Mouse (Mus musculus) kidney, postnatal 25 days (tissue): ENCODE measurements around the gene Astn2.

Source experiments
- DNase-seq, 2 experiments: peaks; one replicate each; pipeline ENCODE4 v3.0.0; 2021; ENCODE audit warnings: mixed read lengths in 2 of 2

The Astn2 gene

GRCm38 (mm10) chr4:65506870-65507269 is 897.5 kb downstream of the Astn2 start:
- no peak for DNase-seq

- peak; percentile 93 to 94 for DNase-seq
Measured at GRCm38 (mm10) chr4:65496463-65496834, 908.0 kb downstream of the Astn2 start.

DNA sequence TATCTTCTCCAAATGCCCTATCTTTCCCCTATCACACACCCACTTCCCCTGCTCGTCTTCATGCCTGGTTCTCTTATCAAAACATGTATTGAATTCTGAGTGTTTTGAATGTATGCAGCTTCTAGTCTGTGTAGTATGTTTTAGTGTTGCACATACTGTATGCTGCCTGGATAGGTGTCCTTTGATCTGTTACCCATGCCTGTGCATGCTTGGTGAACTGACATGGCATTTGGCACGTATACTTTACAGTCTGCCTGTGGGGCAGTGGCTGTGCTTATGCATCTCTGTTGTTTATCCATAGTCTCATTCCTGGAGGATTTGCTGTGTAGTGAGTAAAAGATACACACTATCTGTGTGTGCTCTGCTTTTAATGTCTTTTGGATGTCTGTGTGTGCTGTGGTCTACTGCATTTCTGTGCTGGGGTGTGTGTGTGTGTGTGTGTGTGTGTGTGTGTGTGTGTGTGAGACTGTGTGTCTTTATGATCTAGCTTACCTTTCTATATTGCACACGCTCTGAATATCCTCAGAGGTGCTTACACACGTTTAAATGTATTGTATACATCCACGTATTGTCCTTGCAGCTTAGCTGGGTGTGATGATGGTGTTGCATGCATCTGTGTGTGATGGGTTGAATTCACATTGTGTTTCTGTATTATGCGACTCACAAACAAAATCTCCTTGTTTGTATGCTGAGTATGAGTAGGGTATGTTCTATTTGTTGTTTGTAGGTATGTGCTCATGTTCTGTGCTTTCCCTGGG is 908.5 kb downstream of the Astn2 start:
- no peak for DNase-seq

DNA sequence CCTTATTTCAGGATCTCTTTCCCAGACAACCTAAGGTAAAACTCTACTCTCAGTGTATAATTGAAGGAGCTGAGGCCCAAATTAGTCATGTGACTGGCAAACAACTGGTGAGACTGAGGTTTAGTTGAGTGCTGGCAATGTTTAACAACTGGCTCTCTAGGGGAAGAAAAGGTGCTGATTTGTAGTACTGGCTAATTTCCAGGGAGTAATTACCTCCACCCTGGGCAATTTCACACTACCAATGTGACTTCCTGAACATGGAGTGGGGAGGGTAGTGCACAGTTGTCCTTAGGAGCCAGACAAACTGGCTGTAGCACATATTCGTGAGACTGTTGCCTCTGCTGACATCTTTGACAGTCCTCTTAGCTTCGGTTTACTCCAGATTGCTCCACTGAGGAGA is 912.9 kb downstream of the Astn2 start:
- DNase-seq = peak; percentile 52 to 64

GRCm38 (mm10) chr4:65489711-65490110 is 914.7 kb downstream of the Astn2 start:
- DNase-seq = peak; percentile 69 to 87

DNA sequence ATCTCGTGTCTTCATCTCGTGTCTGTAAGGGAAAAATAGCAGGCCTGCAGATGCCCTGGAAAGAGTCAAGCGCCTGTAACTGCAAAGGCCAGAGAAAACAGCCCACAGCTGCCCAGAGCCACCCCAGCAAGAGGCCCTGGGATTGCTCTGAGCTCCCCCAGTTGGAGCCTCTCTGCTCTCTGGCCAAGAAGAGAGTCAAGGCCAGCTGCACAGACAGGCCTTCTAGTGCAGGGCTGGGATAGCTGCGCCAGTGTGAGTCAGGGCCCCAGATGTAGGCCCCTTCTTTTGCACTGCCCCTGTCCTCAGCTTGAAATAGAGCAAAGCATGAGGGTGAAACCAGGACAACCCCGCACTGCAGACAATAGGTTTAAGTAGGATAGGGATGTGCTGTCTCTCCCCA is 922.8 kb downstream of the Astn2 start:
- no peak for DNase-seq

DNA sequence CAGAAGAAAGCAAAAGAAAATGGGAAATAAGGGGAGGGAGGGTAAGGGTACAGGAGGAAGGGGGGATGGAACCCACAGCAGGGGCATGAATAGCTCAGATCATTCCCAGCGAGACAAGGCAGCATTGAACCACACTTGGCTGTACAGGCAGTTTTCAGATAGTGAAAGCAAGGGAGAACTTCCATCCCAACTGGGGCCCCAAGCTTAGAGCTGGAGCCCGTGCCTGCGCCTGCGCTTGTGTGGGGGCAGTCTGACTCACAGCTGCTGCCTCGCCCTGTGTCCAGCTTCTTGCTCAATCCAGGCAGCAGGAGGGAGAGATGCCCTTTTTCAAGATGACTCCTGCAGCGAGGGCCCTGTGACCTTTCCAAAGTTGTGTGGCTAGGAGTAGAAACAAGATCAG is 927.3 kb downstream of the Astn2 start:
- no peak for DNase-seq

DNA sequence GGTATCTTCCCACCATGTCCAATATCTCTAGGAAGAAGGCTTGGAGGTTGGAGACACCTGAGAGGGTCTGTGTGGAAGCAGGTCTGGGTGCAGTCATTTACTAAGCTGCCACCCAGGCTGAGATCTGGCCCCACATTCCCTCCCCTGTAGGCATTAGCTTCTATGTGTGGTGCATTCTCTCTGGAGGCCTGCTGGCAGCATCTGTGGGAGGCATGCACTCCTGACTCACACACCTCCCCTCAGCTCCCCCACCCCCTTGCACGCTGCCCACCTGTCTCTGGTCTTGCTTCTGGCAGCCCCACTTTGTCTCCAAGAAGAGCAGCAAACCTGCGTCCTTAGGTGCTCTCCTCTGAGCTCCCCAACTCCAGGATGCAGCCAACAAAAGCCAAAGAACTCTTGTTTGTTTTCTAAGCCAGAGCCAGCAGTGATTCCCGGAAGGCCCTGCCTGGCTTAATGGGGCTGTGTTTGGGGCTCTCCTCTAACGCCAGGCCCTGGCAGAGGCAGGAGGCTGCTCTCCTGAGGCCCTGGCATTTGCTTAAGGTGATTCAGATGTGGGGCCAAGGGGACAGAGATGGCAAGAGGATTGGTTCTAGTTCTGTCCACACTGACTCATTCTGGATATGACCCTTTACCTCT is 928.4 kb downstream of the Astn2 start:
- DNase-seq = no peak

GRCm38 (mm10) chr4:65473141-65473540 is 931.3 kb downstream of the Astn2 start:
- no peak for DNase-seq

DNA sequence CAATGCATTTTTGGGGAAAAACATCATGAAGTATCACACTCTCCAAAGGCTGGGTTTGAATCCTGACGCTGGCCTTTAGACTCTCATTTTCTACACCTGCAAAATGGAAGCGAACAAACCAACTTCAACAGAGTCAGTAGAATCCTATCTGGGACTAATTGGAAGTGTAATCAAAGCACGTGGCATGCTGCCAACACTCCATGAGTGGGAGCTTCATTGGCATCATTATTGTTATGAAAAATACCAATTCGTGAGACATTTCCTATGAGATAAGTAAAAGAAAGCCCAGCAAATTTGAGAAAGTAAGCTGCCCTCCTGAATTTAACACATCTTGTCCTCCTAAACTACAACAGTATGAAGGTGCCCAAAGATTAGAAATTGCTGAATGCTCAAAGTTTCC is 955.2 kb downstream of the Astn2 start:
- DNase-seq = peak in 1 of 2 experiments; percentile 5

- DNase-seq = no peak
Measured at GRCm38 (mm10) chr4:65441746-65442145, 962.7 kb downstream of the Astn2 start.

DNA sequence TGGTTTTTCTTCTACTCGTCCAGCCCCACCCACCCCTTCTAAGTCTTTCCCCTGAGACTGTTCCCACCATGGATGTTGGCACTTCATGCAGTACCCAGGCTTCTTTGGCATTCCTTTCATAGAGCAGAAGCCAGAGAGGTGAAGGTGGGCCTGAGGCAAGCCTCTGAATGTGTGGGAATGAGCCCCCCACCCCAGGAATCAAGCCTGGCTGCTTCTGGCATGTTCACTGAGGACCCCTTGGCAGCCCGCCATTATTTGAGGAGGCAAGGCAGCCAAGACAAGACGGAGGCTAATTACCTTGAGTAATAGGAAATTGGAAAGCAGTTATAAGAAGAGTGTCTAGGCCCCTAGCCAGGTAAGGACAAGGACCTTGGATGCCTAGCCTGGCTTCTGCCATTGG is 973.6 kb downstream of the Astn2 start:
- DNase-seq = peak; percentile 6 to 29

DNA sequence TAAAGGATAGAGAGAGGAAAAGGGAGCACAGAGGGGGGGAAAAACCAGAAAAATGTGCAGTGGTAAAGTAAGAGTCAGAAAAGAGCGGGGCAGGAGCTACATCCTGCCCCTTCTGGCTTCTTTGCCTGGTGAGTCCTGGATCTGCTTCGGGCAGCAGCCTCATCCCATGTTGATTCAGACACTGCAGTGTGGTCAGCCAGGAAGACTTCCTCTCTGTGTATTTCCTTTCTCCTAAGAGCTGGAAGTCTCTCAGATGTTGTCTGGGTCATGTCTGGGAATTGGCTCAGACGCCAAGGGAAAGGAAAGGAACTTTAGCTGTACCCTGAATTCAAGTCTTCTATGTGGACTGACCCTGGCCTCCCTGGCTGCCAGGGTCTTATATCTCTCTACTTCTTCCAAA is 976.9 kb downstream of the Astn2 start:
- DNase-seq = peak; percentile 5 to 33

DNA sequence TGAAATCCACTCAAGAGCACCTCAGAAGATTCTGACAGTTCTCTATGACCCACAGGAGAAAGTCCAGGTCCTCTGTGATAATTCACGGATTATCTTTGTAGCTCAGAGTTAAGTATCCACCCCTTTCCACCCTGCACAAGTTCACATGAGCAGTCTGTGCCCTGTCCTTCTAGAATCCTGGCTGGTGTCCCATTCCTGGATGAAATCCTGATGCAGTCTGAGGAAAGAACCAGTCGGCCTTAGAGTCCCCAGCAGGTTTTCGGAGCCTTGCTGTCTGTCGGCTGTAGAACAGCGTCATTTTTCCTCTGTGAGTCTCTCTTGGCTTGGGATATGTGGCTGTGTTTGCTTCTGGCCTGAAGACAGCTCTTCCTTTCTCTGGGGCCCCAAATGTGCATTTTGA is 978.0 kb downstream of the Astn2 start:
- DNase-seq = peak; percentile 17 to 35

DNA sequence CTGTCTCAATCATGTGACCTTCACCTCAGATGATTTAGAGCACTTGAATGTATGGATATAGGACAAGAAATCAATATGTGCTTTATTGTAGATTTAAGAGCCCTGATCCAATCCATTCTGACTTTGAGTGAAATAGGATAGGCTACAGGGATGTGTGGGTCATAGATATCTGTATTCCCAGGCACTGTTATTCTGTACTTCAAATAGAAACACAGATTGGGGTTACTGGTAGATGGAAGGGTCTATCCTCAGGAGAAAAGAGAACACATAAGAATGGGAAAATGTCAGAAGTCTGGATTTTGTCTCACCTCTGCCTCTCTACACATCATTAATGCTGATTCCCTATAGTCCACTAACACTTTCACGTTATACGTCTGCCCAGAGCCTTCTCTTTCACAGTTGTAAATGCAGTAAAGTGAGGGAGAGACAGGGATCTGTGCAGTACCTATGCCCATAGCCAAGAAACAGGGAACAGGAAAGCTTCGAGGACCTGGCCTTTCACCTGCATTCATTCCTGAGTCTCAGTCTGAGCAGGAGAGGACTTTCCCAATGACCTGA is 981.3 kb downstream of the Astn2 start:
- no peak for DNase-seq

- no peak for DNase-seq
Measured at GRCm38 (mm10) chr4:65421272-65421671, 983.1 kb downstream of the Astn2 start.

- peak; percentile 83 to 85 for DNase-seq
Measured at GRCm38 (mm10) chr4:65420511-65420931, 983.9 kb downstream of the Astn2 start.

- DNase-seq = no peak
Measured at GRCm38 (mm10) chr4:65415507-65415906, 988.9 kb downstream of the Astn2 start.

DNA sequence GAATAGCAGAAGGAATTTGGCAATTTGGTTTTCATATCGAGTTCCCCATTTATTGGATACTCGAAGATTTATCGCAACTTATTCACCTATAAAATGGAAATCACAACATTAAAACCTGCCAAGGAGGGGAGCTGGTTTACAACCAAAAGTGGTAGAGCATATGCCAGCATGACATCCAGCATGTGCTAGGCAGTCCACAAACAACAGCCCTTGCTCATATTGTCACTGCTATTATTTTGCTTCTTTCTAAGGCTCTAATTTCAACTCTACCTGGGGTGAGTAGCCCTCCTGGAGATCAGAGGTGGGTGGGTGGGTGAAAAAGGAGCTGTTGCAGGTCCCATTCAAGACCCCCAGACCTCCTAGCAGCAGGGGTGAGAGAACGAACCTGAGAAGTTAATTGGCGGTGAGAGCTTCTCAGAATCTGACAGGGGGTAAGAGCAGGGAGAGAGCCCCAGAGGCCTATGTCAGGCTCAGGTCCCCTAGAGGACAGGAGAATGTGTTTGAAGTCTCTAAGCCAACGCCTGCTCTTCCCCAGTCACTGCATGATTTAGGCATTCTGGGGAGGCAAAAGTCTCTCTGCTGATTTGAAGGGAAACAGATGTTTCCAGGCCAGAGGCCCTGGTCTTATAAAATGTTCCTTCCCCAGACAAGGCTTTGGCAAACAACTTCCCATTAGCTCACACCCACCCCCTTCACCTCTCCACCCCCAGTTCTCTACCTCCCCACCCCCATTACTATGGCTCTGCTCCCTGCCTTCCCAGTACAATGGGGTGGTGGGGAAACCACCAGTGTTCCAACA is 1001.4 kb downstream of the Astn2 start:
- DNase-seq = peak; percentile 3 to 32

- no peak for DNase-seq
Measured at GRCm38 (mm10) chr4:65402286-65402685, 1002.1 kb downstream of the Astn2 start.

- no peak for DNase-seq
Measured at GRCm38 (mm10) chr4:65399457-65399856, 1005.0 kb downstream of the Astn2 start.

DNA sequence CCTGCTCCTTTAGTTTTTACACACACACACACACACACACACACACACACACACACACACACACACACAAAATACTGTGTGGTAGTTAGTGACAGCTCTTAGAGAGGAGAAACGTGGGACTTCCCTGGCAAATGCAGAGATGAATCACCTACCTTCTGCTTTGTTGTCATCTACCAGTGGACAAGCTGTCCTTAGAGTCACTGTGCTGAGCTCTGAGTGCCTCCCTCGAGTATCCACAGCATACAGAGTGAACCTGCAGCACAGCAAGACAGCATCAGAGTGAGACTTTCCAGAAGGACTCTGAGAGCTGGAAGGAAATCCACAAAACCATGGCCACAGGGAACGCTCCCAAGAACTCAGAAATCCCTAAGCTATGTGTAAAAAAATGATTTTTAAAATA is 1007.6 kb downstream of the Astn2 start:
- DNase-seq = no peak

- DNase-seq = no peak
Measured at GRCm38 (mm10) chr4:65391001-65391400, 1013.4 kb downstream of the Astn2 start.
